In the genomic region with DNA sequence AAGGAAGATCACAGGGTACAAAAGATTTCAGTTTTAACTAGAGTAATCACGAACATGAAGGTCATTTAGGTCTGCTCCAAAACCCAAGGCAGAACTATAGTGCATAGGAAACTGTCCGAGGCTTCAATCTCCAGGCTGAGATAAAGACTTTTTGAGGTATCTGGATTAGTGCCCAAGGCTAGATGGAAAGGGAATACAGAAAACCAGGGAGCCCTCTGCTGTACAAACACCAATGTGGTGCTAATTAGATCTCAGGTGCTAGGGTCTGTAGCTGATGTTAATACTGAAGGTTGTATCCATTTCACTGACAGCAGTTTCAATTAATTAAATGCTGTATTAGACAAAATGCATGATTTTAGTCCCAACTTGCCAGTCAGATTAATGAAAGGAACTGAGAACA, we compare ENCODE assay signal across 25 mouse cellular contexts.
DNase-seq lines count a peak whose midpoint lies in the region; ATAC-seq and TF ChIP-seq lines count a peak whose summit lies in the region.
"Had no signal": no experiment of that assay in that cellular context is flagged by ENCODE, and none has a peak within 500 bp of the region (broad histone marks: within the 10 kb centered on the region; RNA-seq: fewer than 3 reads in every experiment).

No protein-coding gene starts in this region.

- no peak overlapping the region for H3K4me2 ChIP-seq in liver, postnatal 0 days (ENCODE audit: low read depth, low read length)
- H3K4me2 ChIP-seq in liver, embryonic 11.5 days, result no peak overlapping the region
- H3K4me2 ChIP-seq: embryonic facial prominence, embryonic 13.5 days; forebrain, embryonic 13.5 days; hindbrain, embryonic 15.5 days; midbrain, embryonic 11.5 days; neural tube, embryonic 12.5 days had no signal

- H3K79me2 ChIP-seq in heart, adult 2 months (replicated peaks; ENCODE audit: control insufficient read depth, insufficient read depth, low read length), result no peaks in the 10 kb centered on the region

- TF ChIP-seq POLR2A in heart, adult 2 months (IDR thresholded peaks at IDR 0.05; ENCODE audit: insufficient read depth, low read depth, low read length), result no peak
- no peak for TF ChIP-seq POLR2A in brain, embryonic 14.5 days (IDR thresholded peaks at IDR 0.05; ENCODE audit: borderline replicate concordance, extremely low read depth, insufficient read depth, insufficient read length, poor library complexity, severe bottlenecking)

- 41% methylated on average over 2 of the region's 2 CpGs for WGBS in heart, adult 2 months
- 66% methylated on average over 2 of the region's 2 CpGs for WGBS in liver, postnatal 0 days (ENCODE audit: insufficient replicate concordance)
- 84% methylated on average over 2 of the region's 2 CpGs for WGBS in liver, embryonic 11.5 days

- H3K36me3 ChIP-seq in heart, adult 2 months (ENCODE audit: control insufficient read depth, insufficient read depth, low read length), result no peaks in the 10 kb centered on the region
- H3K36me3 ChIP-seq in liver, postnatal 0 days (replicated peaks; ENCODE audit: insufficient read depth, low read length), result peaks cover 5% of the 10 kb centered on the region
- peaks cover 6% of the 10 kb centered on the region; the same call in 1 of the 2 replicates for H3K36me3 ChIP-seq in liver, embryonic 11.5 days (ENCODE audit: control insufficient read depth, insufficient read depth, low read length)

- H3K9ac ChIP-seq in heart, adult 2 months (ENCODE audit: low read depth, low read length), result no peak overlapping the region
- H3K9ac ChIP-seq in liver, postnatal 0 days (replicated peaks), result no peak overlapping the region
- H3K9ac ChIP-seq in liver, embryonic 11.5 days (ENCODE audit: low read depth, low read length), result no peak overlapping the region
- H3K9ac ChIP-seq: embryonic facial prominence, embryonic 13.5 days; forebrain, embryonic 13.5 days; hindbrain, embryonic 15.5 days; neural tube, embryonic 12.5 days had no signal

- no peak for ATAC-seq in liver, postnatal 0 days
- ATAC-seq in liver, embryonic 11.5 days (replicated peaks; ENCODE audit: low FRiP score), result no peak
- ATAC-seq: activated CD4-positive, CD25-positive, alpha-beta regulatory T cell, adult 4 months; forebrain, embryonic 13.5 days had no signal

- TF ChIP-seq EP300 in heart, adult 2 months (IDR thresholded peaks at IDR 0.05; ENCODE audit: insufficient read depth, low read depth, low read length), result no peak
- no peak for TF ChIP-seq EP300 in liver, postnatal 0 days (IDR thresholded peaks at IDR 0.05; ENCODE audit: low read depth)

- intact Hi-C loops in heart, adult 2 months (cut with DNase I), result no loop called here

- no peaks in the 10 kb centered on the region for H3K4me1 ChIP-seq in heart, adult 2 months (ENCODE audit: control insufficient read depth, insufficient read depth, low read length)
- H3K4me1 ChIP-seq in liver, postnatal 0 days (ENCODE audit: insufficient read depth), result no peaks in the 10 kb centered on the region
- H3K4me1 ChIP-seq in liver, embryonic 11.5 days (replicated peaks; ENCODE audit: control insufficient read depth, insufficient read depth, low read length), result no peaks in the 10 kb centered on the region
- H3K4me1 ChIP-seq: embryonic facial prominence, embryonic 13.5 days; hindbrain, embryonic 15.5 days; limb, embryonic 10.5 days; neural tube, embryonic 12.5 days had no signal

- no peak overlapping the region for H3K4me3 ChIP-seq in heart, adult 2 months
- H3K4me3 ChIP-seq in liver, postnatal 0 days (ENCODE audit: low read depth, low read length), result no peak overlapping the region
- H3K4me3 ChIP-seq in liver, embryonic 11.5 days (ENCODE audit: low read depth, low read length), result no peak overlapping the region
- H3K4me3 ChIP-seq: embryonic facial prominence, embryonic 13.5 days; erythroblast, embryonic 14.5 days; forebrain, embryonic 13.5 days; hindbrain, embryonic 15.5 days; limb, embryonic 10.5 days; neural tube, embryonic 12.5 days had no signal

- no peaks in the 10 kb centered on the region for H3K27me3 ChIP-seq in heart, adult 2 months (ENCODE audit: control insufficient read depth, insufficient read depth, low read length)
- no peaks in the 10 kb centered on the region for H3K27me3 ChIP-seq in liver, postnatal 0 days (ENCODE audit: insufficient read depth, low read length)
- H3K27me3 ChIP-seq in liver, embryonic 11.5 days (replicated peaks; ENCODE audit: control insufficient read depth, insufficient read depth, low read length), result no peaks in the 10 kb centered on the region
- H3K27me3 ChIP-seq: embryonic facial prominence, embryonic 13.5 days; forebrain, embryonic 13.5 days; hindbrain, embryonic 15.5 days; neural tube, embryonic 12.5 days had no signal

- H3K9me3 ChIP-seq in liver, postnatal 0 days (ENCODE audit: low read length), result no peaks in the 10 kb centered on the region
- no peaks in the 10 kb centered on the region for H3K9me3 ChIP-seq in liver, embryonic 11.5 days (ENCODE audit: control insufficient read depth, low read length)
- H3K9me3 ChIP-seq: embryonic facial prominence, embryonic 13.5 days; forebrain, embryonic 13.5 days; hindbrain, embryonic 15.5 days; limb, embryonic 10.5 days; neural tube, embryonic 12.5 days had no signal

- H3K27ac ChIP-seq in heart, adult 2 months, result no peak overlapping the region
- H3K27ac ChIP-seq in liver, postnatal 0 days (ENCODE audit: low read depth), result no peak overlapping the region
- H3K27ac ChIP-seq in liver, embryonic 11.5 days (ENCODE audit: low read depth, low read length), result no peak overlapping the region
- H3K27ac ChIP-seq: embryonic facial prominence, embryonic 13.5 days; forebrain, embryonic 13.5 days; hindbrain, embryonic 15.5 days; limb, embryonic 10.5 days; macrophage; neural tube, embryonic 12.5 days had no signal

- no peak for DNase-seq in heart, adult 2 months
- no peak for DNase-seq in heart, adult 8-10 months (ENCODE audit: low spot score)
- no peak for DNase-seq in liver, postnatal 0 days
- DNase-seq in liver, embryonic 11.5 days (ENCODE audit: low spot score), result no peak
- peak; percentile 27 for DNase-seq in 416B (ENCODE audit: low read depth)
- peak; percentile 27 for DNase-seq in brain, embryonic 14.5 days (ENCODE audit: low read depth)
- no peak for DNase-seq in natural killer cell, adult 2 months (ENCODE audit: low spot score in 2 of 2)
- DNase-seq: adrenal gland, postnatal 10 days; cerebellum, adult 2 months; cerebellum, postnatal 25 days; gastrocnemius, postnatal 10 days; heart, adult 18-20 months; kidney, adult 18-20 months; kidney, postnatal 10 days; liver; thymus, postnatal 25 days had no signal

- peak; percentile 46 for TF ChIP-seq CTCF in heart, adult 2 months (IDR thresholded peaks at IDR 0.05)
- 0 out of 2 replicates have a peak, but pooled peaks have one; percentile 16 for TF ChIP-seq CTCF in liver, postnatal 0 days (IDR thresholded peaks at IDR 0.05; ENCODE audit: low read depth)
- no peak for TF ChIP-seq CTCF in brain, embryonic 14.5 days (IDR thresholded peaks at IDR 0.05; ENCODE audit: borderline replicate concordance, extremely low read depth, insufficient read depth, insufficient read length)

Comparison
In these comparisons a context has a peak if more than half of its experiments do, and no peak if none do; other contexts are left out.
1. DNase-seq: peak in 416B (single experiment) and brain, embryonic 14.5 days (single experiment); none in heart, adult 2 months (0 of 2), heart, adult 8-10 months (single experiment), liver, postnatal 0 days (single experiment), liver, embryonic 11.5 days (single experiment) and natural killer cell, adult 2 months (0 of 2).